Mouse (Mus musculus): ENCODE measurements around the gene Fmnl3.

- no peak for TF ChIP-seq POLR2A (IDR thresholded peaks at IDR 0.05; ENCODE audit: low read depth, low read length)
- no peak for TF ChIP-seq CTCF (IDR thresholded peaks at IDR 0.05; ENCODE audit: extremely low read depth, insufficient read length, insufficient replicate concordance, low read depth, low read length)
Measured at GRCm38 (mm10) chr15:99351610-99352009, 18.7 kb downstream of the Fmnl3 start.
